Mouse (Mus musculus) E14TG2a.4 (cell line): ENCODE results near the gene Ppm1f.
"Not testable (repeated sequence)": the region's sequence is repeated elsewhere in the genome, so short reads cannot be mapped to it uniquely, and the experiment has no call there.

Source experiments
- H3K27me3 ChIP-seq: 2 replicates; pipeline ENCODE4 v1.6.1; 2014; ENCODE audit warnings: low read length, control low read depth; ENCODE audit not compliant: insufficient read depth
- H3K36me3 ChIP-seq: 2 replicates; pipeline ENCODE4 v1.6.1; 2014; ENCODE audit warnings: low read length, control low read depth; ENCODE audit not compliant: insufficient read depth
- H3K4me1 ChIP-seq: replicated peaks from 2 replicates; pipeline ENCODE4 v1.6.1; 2014; ENCODE audit warnings: low read depth, low read length, control low read depth
- H3K4me3 ChIP-seq: replicated peaks from 2 replicates; pipeline ENCODE4 v1.5.1; 2014; ENCODE audit warnings: mild to moderate bottlenecking, low read length
- H3K9me3 ChIP-seq: 2 replicates; pipeline ENCODE4 v1.6.1; 2014; ENCODE audit warnings: low read length, control low read depth
- CTCF ChIP-seq: conservative IDR thresholded peaks from 2 replicates; pipeline ENCODE4 v1.5.1; 2014; ENCODE audit warnings: low read length
- NANOG ChIP-seq: IDR thresholded peaks from 2 replicates; pipeline ENCODE4 v1.6.1; 2014; ENCODE audit warnings: borderline replicate concordance, low read length, mixed read lengths
- POU5F1 ChIP-seq: IDR thresholded peaks from 2 replicates; pipeline ENCODE4 v1.6.1; 2014; ENCODE audit warnings: low read length, borderline replicate concordance

Ppm1f gene

GRCm38 (mm10) chr16:16924481-16924880, 28.2 kb downstream of the Ppm1f start:
- Histone ChIP-seq H3K27me3 (no peaks in the 10 kb centered on the region), H3K9me3 (peaks cover 54% of the 10 kb centered on the region), H3K36me3 (peaks cover 89% of the 10 kb centered on the region), H3K4me3 (no peak overlapping the region), H3K4me1 (peaks cover 23% of the 10 kb centered on the region)
- TF ChIP-seq POU5F1 (no peak), NANOG (no peak), CTCF (no peak)

GRCm38 (mm10) chr16:16926536-16926935, 30.3 kb downstream of the Ppm1f start:
- Histone ChIP-seq H3K9me3 (peaks cover 63% of the 10 kb centered on the region), H3K4me3 (no peak overlapping the region), H3K27me3 (no peaks in the 10 kb centered on the region), H3K36me3 (peaks cover 68% of the 10 kb centered on the region), H3K4me1 (peaks cover 6% of the 10 kb centered on the region)
- TF ChIP-seq NANOG (no peak), CTCF (no peak), POU5F1 (no peak)

GRCm38 (mm10) chr16:16928908-16929307, 32.6 kb downstream of the Ppm1f start:
- not testable (repeated sequence) for H3K4me1 ChIP-seq, H3K27me3 ChIP-seq, H3K4me3 ChIP-seq
- Histone ChIP-seq H3K9me3 (peaks cover 78% of the 10 kb centered on the region), H3K36me3 (peaks cover 45% of the 10 kb centered on the region)

- H3K4me1 ChIP-seq, result no peaks in the 10 kb centered on the region
- TF ChIP-seq NANOG (no peak), POU5F1 (no peak), CTCF (no peak)
- no peaks in the 10 kb centered on the region for H3K27me3 ChIP-seq
- peaks cover 30% of the 10 kb centered on the region for H3K36me3 ChIP-seq
- peaks cover 70% of the 10 kb centered on the region for H3K9me3 ChIP-seq
- no peak overlapping the region for H3K4me3 ChIP-seq
Observed at GRCm38 (mm10) chr16:16930326-16930725, 34.1 kb downstream of the Ppm1f start.

GRCm38 (mm10) chr16:16930810-16931296, 34.6 kb downstream of the Ppm1f start:
- Histone ChIP-seq H3K4me3 (no peak overlapping the region), H3K36me3 (peaks cover 25% of the 10 kb centered on the region), H3K4me1 (no peaks in the 10 kb centered on the region), H3K9me3 (peaks cover 65% of the 10 kb centered on the region), H3K27me3 (no peaks in the 10 kb centered on the region)
- TF ChIP-seq NANOG (no peak), POU5F1 (no peak), CTCF (no peak)

GRCm38 (mm10) chr16:16939543-16939942, 43.3 kb downstream of the Ppm1f start:
- Histone ChIP-seq H3K4me3 (peak overlapping the region; percentile 32; the same call in 1 of the 2 replicates), H3K36me3 (no peaks in the 10 kb centered on the region), H3K27me3 (no peaks in the 10 kb centered on the region), H3K4me1 (no peaks in the 10 kb centered on the region), H3K9me3 (peaks cover 38% of the 10 kb centered on the region)
- TF ChIP-seq CTCF, result no peak
- TF ChIP-seq POU5F1, result no peak
- TF ChIP-seq NANOG, result no peak

DNA sequence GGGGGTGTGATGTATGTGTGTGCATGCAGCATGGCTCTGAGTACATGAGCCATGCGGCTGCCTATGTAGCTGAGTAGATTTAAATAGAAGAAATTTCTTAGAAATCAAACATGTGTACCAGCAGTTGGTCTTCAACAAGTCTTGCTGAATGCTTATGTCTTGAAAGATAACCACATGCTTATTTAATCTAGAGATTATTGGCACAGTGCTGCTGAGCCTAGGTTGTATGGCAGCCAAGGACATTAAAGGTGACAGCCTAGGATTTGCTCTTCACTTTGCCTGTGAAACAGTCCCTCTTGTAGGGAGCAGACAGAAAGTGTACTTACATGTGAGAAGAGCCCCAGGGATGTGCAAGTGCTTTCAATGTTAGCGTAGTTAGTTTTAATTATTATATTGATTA, 44.8 kb downstream of the Ppm1f start:
- no peak for TF ChIP-seq CTCF
- Histone ChIP-seq H3K27me3 (no peaks in the 10 kb centered on the region), H3K4me3 (no peak overlapping the region), H3K36me3 (no peaks in the 10 kb centered on the region), H3K4me1 (no peaks in the 10 kb centered on the region), H3K9me3 (peaks cover 38% of the 10 kb centered on the region)

DNA sequence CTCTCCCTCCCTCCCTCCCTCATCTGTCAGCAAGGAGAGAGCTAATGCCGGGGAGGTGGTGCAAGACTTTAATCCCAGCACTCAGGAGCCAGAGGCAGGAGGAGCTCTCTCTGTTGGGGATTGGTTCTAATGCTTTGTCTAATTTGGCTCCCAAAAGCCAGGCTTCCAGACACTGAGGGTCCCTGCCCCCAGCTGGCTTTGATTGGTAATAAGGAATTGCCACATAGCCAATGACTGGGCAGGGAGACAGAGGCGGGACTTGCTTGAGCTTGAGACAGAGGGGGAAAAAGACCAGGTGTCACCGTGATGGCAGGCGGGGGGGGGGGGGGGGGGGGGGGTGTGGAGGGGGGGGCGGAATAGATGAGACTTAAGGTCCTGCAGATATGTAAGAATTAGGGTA, 62.3 kb downstream of the Ppm1f start:
- H3K36me3 ChIP-seq, result no peaks in the 10 kb centered on the region
- no peak overlapping the region for H3K4me3 ChIP-seq
- TF ChIP-seq POU5F1, result no peak
- TF ChIP-seq NANOG, result no peak
- no peak for TF ChIP-seq CTCF
- H3K9me3 ChIP-seq, result no peaks in the 10 kb centered on the region
- no peaks in the 10 kb centered on the region for H3K27me3 ChIP-seq
- peaks cover 25% of the 10 kb centered on the region for H3K4me1 ChIP-seq

DNA sequence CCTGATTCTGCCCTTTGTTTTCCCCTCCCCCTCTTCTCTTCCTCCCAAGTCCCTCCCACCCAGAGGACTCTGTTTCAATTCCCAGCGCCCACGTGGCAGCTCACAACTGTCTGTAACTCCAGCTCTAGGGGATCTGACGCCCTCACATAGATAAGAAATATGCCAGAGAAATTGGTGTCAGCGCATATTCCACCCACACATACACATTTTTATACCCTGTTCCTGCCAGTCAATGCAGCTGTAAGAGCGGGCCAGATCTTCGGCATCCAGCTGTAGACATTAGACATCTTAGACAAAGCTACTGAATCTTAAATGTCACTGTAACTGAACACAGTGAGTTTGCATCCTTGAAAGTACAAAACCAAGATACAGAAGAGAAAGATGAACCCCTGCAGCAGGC, 63.6 kb downstream of the Ppm1f start:
- TF ChIP-seq NANOG (no peak), CTCF (no peak), POU5F1 (no peak)
- no peaks in the 10 kb centered on the region for H3K36me3 ChIP-seq
- H3K4me3 ChIP-seq, result no peak overlapping the region
- H3K4me1 ChIP-seq, result peaks cover 25% of the 10 kb centered on the region
- no peaks in the 10 kb centered on the region for H3K27me3 ChIP-seq
- no peaks in the 10 kb centered on the region for H3K9me3 ChIP-seq
